11 mouse cellular contexts compared by ENCODE assay signal in the genomic region with DNA sequence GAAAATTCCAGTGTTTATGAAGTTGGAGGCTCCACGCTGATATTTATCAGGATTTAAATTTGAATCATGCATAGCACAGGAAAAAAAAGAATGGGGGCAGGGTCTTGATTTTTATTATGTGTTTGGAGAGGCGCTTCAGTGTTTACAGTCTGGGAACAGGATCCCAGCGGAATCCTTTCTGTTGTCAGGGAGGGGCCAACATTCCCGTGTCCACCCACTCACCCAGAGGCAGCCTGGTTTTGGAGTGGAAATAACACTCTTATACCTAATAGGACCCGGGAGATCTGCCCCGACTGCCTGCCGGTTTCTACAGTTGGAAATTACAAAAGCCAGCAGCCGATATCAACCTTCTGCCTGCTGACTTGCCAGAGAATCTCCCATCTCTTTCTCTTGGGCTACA.
DNase-seq lines count a peak whose midpoint lies in the region; ATAC-seq and TF ChIP-seq lines count a peak whose summit lies in the region.
"Had no signal": no experiment of that assay in that cellular context is flagged by ENCODE, and none has a peak within 500 bp of the region (broad histone marks: within the 10 kb centered on the region; RNA-seq: fewer than 3 reads in every experiment).

No protein-coding gene starts in this region.

- no peak for ATAC-seq in intestine, embryonic 15.5 days
- ATAC-seq in hindbrain, embryonic 11.5 days (ENCODE audit: low FRiP score) = no peak

- no peaks in the 10 kb centered on the region for H3K36me3 ChIP-seq in intestine, embryonic 15.5 days
- H3K36me3 ChIP-seq in hindbrain, embryonic 11.5 days (ENCODE audit: control insufficient read depth, insufficient read depth, low read length) = no peaks in the 10 kb centered on the region

- peak; percentile 29 for DNase-seq in kidney, postnatal 14 days
- no peak for DNase-seq in kidney, adult 9 months
- peak; percentile 42 for DNase-seq in skeletal muscle tissue, adult 2 months (ENCODE audit: low read depth, low spot score)
- DNase-seq in frontal cortex, postnatal 25 days (ENCODE audit: low spot score in 2 of 2) = no peak
- DNase-seq in hindbrain, embryonic 11.5 days (ENCODE audit: low spot score) = no peak
- DNase-seq: cerebellum, adult 18-20 months; right cerebral cortex, postnatal 14 days; thymus, postnatal 25 days had no signal

- H3K4me1 ChIP-seq in embryonic fibroblast, embryonic 13.5 days (ENCODE audit: control insufficient read depth, insufficient read depth, low read length) = peaks cover 7% of the 10 kb centered on the region
- H3K4me1 ChIP-seq in intestine, embryonic 15.5 days (replicated peaks) = peaks cover 24% of the 10 kb centered on the region
- H3K4me1 ChIP-seq in hindbrain, embryonic 11.5 days (replicated peaks; ENCODE audit: control insufficient read depth, insufficient read depth, low read length) = peaks cover 2% of the 10 kb centered on the region

- H3K9me3 ChIP-seq in intestine, embryonic 15.5 days = no peaks in the 10 kb centered on the region
- no peaks in the 10 kb centered on the region for H3K9me3 ChIP-seq in hindbrain, embryonic 11.5 days (ENCODE audit: control insufficient read depth, low read length)

- no peak for TF ChIP-seq POLR2A in embryonic fibroblast, embryonic 13.5 days (IDR thresholded peaks at IDR 0.05; ENCODE audit: low read depth, low read length)

- no peaks in the 10 kb centered on the region for H3K27me3 ChIP-seq in intestine, embryonic 15.5 days (replicated peaks)
- H3K27me3 ChIP-seq in hindbrain, embryonic 11.5 days (ENCODE audit: control insufficient read depth, insufficient read depth, low read length) = no peaks in the 10 kb centered on the region

- H3K27ac ChIP-seq in embryonic fibroblast, embryonic 13.5 days (ENCODE audit: insufficient read depth, low read length) = peak overlapping the region; percentile 95
- H3K27ac ChIP-seq in intestine, embryonic 15.5 days = peak overlapping the region; percentile 70
- no peak overlapping the region for H3K27ac ChIP-seq in hindbrain, embryonic 11.5 days (ENCODE audit: low read depth, low read length)

- TF ChIP-seq CTCF in embryonic fibroblast, embryonic 13.5 days (IDR thresholded peaks at IDR 0.05; ENCODE audit: borderline replicate concordance, insufficient read depth, low read length) = no peak

- peak overlapping the region; percentile 42; the same call in 1 of the 2 replicates for H3K4me2 ChIP-seq in intestine, embryonic 15.5 days (replicated peaks)
- no peak overlapping the region for H3K4me2 ChIP-seq in hindbrain, embryonic 11.5 days (replicated peaks; ENCODE audit: low read depth, low read length)

- WGBS in intestine, embryonic 15.5 days = 18% methylated on average over 8 of the region's 8 CpGs
- WGBS in hindbrain, embryonic 11.5 days = 54% methylated on average over 8 of the region's 8 CpGs

- 0 out of 2 replicates have a peak overlapping the region, but pooled peaks have one; percentile 10 for H3K9ac ChIP-seq in intestine, embryonic 15.5 days
- H3K9ac ChIP-seq in hindbrain, embryonic 11.5 days (ENCODE audit: low read depth, low read length) = no peak overlapping the region

- no peak overlapping the region for H3K4me3 ChIP-seq in embryonic fibroblast, embryonic 13.5 days (ENCODE audit: insufficient read depth, low read length)
- H3K4me3 ChIP-seq in intestine, embryonic 15.5 days (replicated peaks) = no peak overlapping the region
- no peak overlapping the region for H3K4me3 ChIP-seq in hindbrain, embryonic 11.5 days (ENCODE audit: low read depth, low read length)
- H3K4me3 ChIP-seq: erythroblast, embryonic 14.5 days had no signal

Comparison
In these comparisons a context has a peak if more than half of its experiments do, and no peak if none do; other contexts are left out.
1. DNase-seq: peak in kidney, postnatal 14 days (single experiment) and skeletal muscle tissue, adult 2 months (single experiment); none in kidney, adult 9 months (single experiment), frontal cortex, postnatal 25 days (0 of 2) and hindbrain, embryonic 11.5 days (single experiment).